Mouse (Mus musculus): Measurements from ENCODE around the gene Cmip. TPM values are rescaled to one million over a fixed set of nuclear protein-coding genes. Genes with fewer than 3 reads are reported as not detected.
A peak's percentile ranks its signal among the peaks of the same experiment; 100 is the strongest.

Gene Cmip
- total and polyA plus RNA-seq, 3 experiments = 17.0 to 71.8 TPM; not detected in 1

DNA sequence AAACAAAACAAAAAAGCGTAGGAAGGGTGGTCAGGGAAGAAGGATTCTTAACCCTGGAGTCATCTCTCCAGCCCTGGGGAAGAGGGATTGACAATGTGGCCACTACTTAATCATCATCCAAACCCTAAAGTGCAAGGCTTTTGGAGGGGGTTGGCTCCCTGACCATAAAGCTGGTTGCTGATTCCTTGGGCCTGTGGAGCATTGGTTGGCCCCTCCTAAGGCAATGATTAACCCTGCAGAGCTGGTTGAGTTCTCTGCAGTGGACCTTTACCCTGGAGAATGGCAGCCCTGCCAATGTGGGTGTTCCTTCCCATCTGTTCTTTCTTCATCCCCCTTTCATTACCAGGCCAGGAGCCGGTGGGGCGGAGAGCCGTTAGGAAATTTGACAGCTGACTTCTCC, 90.7 kb downstream of the Cmip start:
- no peaks in the 10 kb centered on the region for H3K9me3 ChIP-seq (replicated peaks; ENCODE audit: insufficient read depth, low read length)
- peaks cover 15 to 26% of the 10 kb centered on the region in 2 experiments for H3K4me1 ChIP-seq (ENCODE audit: control insufficient read depth in 1 of 2, insufficient read depth in 2 of 2, low read length in 2 of 2)
- no peak for TF ChIP-seq MEF2A (IDR thresholded peaks at IDR 0.05; ENCODE audit: extremely low read depth, insufficient replicate concordance, low read depth, low read length, poor library complexity, severe bottlenecking)
- TF ChIP-seq MAX (IDR thresholded peaks at IDR 0.05; ENCODE audit: low read length) = no peak
- TF ChIP-seq TBP (IDR thresholded peaks at IDR 0.05; ENCODE audit: low read depth, low read length) = no peak
- TF ChIP-seq MAFK (IDR thresholded peaks at IDR 0.05; ENCODE audit: borderline replicate concordance, low read depth, low read length) = no peak
- TF ChIP-seq SIN3A (IDR thresholded peaks at IDR 0.05; ENCODE audit: low read length) = no peak
- TF ChIP-seq RCOR1 (IDR thresholded peaks at IDR 0.05; ENCODE audit: low read depth, low read length) = no peak
- no peak for TF ChIP-seq EP300 (IDR thresholded peaks at IDR 0.05; ENCODE audit: low read depth in 1 of 2, low read length in 2 of 2)
- no peak for TF ChIP-seq NELFE (IDR thresholded peaks at IDR 0.05; ENCODE audit: low read depth, low read length)
- TF ChIP-seq USF1 (IDR thresholded peaks at IDR 0.05; ENCODE audit: low read depth, low read length) = no peak
- no peak for TF ChIP-seq SMC3 (IDR thresholded peaks at IDR 0.05; ENCODE audit: low read depth, low read length)
- no peak for TF ChIP-seq CTCF (IDR thresholded peaks at IDR 0.05 in 2 of 3, conservative IDR thresholded peaks at IDR 0.05 in 1 of 3; ENCODE audit: control insufficient read depth in 1 of 3, insufficient read depth in 1 of 3, low read depth in 2 of 3, low read length in 3 of 3, poor library complexity in 1 of 3, severe bottlenecking in 1 of 3)
- TF ChIP-seq ZC3H11A (IDR thresholded peaks at IDR 0.05; ENCODE audit: low read depth, low read length) = no peak
- no peak for TF ChIP-seq USF2 (IDR thresholded peaks at IDR 0.05; ENCODE audit: borderline replicate concordance in 1 of 2, insufficient read depth in 1 of 2, low read depth in 1 of 2, low read length in 2 of 2)
- TF ChIP-seq UBTF (IDR thresholded peaks at IDR 0.05; ENCODE audit: borderline replicate concordance, insufficient read depth, low read depth, low read length) = no peak
- TF ChIP-seq MXI1 (IDR thresholded peaks at IDR 0.05; ENCODE audit: low read depth, low read length) = no peak
- no peak for TF ChIP-seq TCF12 (IDR thresholded peaks at IDR 0.05; ENCODE audit: low read depth, low read length)
- no peak for TF ChIP-seq ZNF384 (IDR thresholded peaks at IDR 0.05; ENCODE audit: low read depth, low read length)
- no peak for DNase-seq (ENCODE audit: low read depth, low spot score)
- H3K27me3 ChIP-seq (ENCODE audit: control insufficient read depth in 1 of 2, insufficient read depth in 2 of 2, low read length in 2 of 2) = no peaks in the 10 kb centered on the region
- H3K79me2 ChIP-seq (ENCODE audit: control insufficient read depth, insufficient read depth, low read length, poor library complexity) = peaks cover 23% of the 10 kb centered on the region
- peaks cover 0 to 8% of the 10 kb centered on the region in 2 experiments; a peak in 2 of 4 replicates for H3K36me3 ChIP-seq (ENCODE audit: control insufficient read depth in 1 of 2, insufficient read depth in 2 of 2, low read length in 2 of 2)
- no peak overlapping the region for H3K4me3 ChIP-seq (ENCODE audit: control insufficient read depth in 1 of 2, insufficient read depth in 1 of 2, low read depth in 2 of 2, low read length in 2 of 2)
- no peak overlapping the region for H3K9ac ChIP-seq (ENCODE audit: control insufficient read depth, low read depth, low read length, poor library complexity, severe bottlenecking)
- no peak overlapping the region for H3K27ac ChIP-seq (ENCODE audit: control insufficient read depth, low read depth, low read length)

- Histone ChIP-seq H3K9ac (ENCODE audit: control insufficient read depth, low read depth, low read length, poor library complexity, severe bottlenecking) (no peak overlapping the region), H3K27ac (ENCODE audit: control insufficient read depth, low read depth, low read length) (no peak overlapping the region), H3K79me2 (ENCODE audit: control insufficient read depth, insufficient read depth, low read length, poor library complexity) (peaks cover 26% of the 10 kb centered on the region), H3K4me1 (ENCODE audit: control insufficient read depth in 1 of 2, insufficient read depth in 2 of 2, low read length in 2 of 2) (peaks cover 15 to 25% of the 10 kb centered on the region in 2 experiments), H3K36me3 (ENCODE audit: control insufficient read depth in 1 of 2, insufficient read depth in 2 of 2, low read length in 2 of 2) (peaks cover 0 to 6% of the 10 kb centered on the region in 2 experiments; a peak in 2 of 4 replicates), H3K4me3 (ENCODE audit: control insufficient read depth in 1 of 2, insufficient read depth in 1 of 2, low read depth in 2 of 2, low read length in 2 of 2) (no peak overlapping the region), H3K27me3 (ENCODE audit: control insufficient read depth in 1 of 2, insufficient read depth in 2 of 2, low read length in 2 of 2) (no peaks in the 10 kb centered on the region), H3K9me3 (replicated peaks; ENCODE audit: insufficient read depth, low read length) (no peaks in the 10 kb centered on the region)
- no peak for DNase-seq (ENCODE audit: low read depth, low spot score)
- peak; percentile 16; the same call in 1 of the 2 replicates for TF ChIP-seq USF1 (IDR thresholded peaks at IDR 0.05; ENCODE audit: low read depth, low read length)
- TF ChIP-seq MXI1 (IDR thresholded peaks at IDR 0.05; ENCODE audit: low read depth, low read length) = peak; percentile 23; the same call in 1 of the 2 replicates
- TF ChIP-seq GATA1 (IDR thresholded peaks at IDR 0.05; ENCODE audit: low read depth, low read length) = no peak
Measured at GRCm38 (mm10) chr8:117348718-117349394, 92.0 kb downstream of the Cmip start.

Data from MEL (cell line).